Mouse (Mus musculus) left cerebral cortex, adult 9 months (tissue): ENCODE measurements around the gene Tex22.

ENCODE experiments used
- DNase-seq, 2 experiments: peaks; one replicate each; pipeline ENCODE4 v3.0.0; 2022; ENCODE audit warnings: low spot score in 2 of 2

Gene Tex22

DNA sequence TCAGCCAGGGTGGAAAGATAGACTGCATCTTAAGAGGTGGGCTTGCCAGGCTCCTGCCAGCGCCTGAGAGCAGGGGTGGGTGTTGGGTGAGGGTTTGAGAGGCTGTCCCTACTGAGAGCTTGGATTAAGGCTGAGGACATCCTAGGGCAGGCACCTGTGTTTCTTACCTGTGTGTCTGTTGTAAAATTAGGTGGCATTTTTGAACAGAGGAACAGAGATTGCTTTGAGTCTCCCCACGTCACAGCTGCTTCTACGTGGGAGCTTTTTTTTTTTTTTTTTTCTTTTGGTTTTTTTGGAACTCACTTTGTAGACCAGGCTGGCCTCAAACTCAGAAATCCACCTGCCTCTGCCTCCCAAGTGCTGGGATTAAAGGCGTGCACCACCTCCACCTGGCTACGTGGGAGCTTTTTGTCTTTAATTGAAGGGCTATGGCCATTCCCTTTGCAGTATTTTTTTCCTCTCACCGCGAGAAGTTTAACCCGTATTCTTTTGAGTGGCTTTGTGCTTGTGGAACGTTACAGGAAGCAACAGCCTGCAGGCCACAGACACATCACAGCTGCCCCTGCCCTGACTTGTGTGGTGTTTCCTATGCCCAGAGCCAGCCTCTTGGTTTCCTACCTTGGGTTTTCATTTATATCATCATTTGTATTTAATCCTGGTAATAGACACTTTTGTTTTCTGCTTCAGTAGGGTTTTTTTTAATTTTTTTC lies 27.1 kb downstream of the Tex22 start:
- no peak for DNase-seq

DNA sequence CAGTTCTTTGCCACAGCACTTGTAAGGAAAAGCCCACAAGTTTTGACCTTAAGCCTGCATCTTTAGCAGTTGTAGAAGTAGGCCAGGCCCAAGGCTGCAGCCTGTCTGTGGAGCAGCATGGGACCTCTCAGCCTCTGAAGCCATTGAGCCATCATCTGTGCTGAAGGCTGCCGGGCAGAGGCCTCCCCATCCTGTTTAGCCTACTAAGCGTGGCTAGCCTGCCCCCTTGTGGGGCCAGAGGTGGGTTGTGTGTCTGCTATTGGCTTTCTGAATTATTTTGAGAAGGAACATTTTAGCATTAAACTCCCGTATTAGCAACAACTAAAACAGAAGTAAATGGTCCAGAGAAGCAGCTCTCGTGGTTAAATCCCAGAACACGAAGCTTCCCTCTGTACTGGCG lies 28.2 kb downstream of the Tex22 start:
- DNase-seq = peak in 1 of 2 experiments; percentile 62

DNA sequence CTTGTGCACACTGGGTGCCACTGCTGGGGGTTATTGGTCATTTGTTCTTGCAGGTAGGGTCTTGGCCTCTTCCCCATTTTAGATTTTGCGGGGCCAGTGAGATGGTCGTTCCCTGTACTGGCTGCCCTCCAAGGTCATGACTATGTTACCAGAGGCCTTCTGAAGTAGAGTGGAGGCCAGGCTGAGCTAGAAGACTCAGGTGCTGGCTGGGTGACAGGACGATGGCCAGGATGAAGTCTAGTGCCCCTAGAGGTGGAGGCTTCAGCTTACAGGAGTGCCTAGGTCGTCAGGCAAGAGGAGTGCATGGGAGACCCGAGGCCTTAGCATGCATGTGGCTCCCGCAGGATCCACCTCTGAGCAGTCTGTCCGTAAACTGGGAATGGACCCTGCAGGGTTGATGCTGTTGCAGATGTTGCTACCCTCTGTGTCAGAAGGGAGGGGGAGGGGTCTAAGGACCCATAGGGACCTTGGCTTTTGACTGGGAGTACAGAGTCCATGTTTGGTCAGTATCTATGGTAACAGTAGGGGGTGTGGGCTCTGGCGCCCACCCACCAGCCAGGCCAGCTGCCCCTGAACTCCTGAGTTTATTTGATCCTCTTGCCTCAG lies 29.6 kb downstream of the Tex22 start:
- DNase-seq = no peak

DNA sequence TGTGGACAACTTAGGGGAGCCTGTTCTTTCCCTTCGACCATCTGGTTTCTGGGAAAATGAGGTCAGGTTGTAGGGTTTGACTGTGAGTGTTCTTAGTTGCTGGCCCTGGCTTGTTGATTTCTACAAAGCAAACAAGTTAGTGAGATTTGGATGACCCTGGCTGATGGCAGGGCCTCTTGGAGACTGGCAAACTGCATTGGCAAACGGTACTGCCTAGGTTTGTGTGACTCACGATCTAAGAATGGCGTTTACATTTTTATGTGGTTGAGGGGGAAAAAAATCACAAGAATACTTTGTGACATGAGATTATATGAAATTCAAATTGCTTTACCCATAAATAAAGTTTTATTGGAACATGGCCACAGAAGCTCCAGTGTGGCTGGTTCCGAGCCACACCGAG lies 32.1 kb downstream of the Tex22 start:
- DNase-seq = no peak

DNA sequence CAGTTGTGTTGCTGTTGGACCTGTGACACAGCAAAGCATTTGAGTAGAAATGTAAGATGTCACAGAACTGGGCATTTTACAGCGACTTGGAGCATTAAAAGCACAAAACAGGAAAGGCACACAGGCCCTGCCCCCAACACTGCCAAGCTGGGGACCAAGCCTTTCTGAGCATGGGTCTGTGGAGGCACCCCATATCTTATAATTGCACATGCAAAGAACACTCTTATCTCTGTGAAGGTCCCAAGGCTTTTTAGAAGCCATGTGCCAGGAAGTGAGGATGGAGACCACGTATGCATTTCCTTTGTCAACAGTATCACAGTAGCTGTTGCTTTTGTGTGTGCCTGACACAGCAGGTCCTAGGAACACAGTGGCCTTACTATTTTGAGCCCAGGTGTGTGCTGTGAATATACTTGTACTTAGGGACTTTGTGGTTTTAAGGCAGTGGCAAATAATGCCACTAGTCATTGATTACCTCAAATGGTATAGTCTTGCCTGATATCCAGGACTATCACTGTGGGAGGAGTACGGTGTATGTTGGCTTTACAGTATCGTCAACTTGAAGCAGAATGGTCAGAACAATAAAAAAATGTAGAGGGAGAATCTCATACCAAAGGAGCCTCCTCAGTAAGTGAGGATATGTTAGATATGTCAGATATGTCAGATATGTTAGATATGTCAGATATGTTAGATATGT lies 33.3 kb downstream of the Tex22 start:
- DNase-seq = no peak

DNA sequence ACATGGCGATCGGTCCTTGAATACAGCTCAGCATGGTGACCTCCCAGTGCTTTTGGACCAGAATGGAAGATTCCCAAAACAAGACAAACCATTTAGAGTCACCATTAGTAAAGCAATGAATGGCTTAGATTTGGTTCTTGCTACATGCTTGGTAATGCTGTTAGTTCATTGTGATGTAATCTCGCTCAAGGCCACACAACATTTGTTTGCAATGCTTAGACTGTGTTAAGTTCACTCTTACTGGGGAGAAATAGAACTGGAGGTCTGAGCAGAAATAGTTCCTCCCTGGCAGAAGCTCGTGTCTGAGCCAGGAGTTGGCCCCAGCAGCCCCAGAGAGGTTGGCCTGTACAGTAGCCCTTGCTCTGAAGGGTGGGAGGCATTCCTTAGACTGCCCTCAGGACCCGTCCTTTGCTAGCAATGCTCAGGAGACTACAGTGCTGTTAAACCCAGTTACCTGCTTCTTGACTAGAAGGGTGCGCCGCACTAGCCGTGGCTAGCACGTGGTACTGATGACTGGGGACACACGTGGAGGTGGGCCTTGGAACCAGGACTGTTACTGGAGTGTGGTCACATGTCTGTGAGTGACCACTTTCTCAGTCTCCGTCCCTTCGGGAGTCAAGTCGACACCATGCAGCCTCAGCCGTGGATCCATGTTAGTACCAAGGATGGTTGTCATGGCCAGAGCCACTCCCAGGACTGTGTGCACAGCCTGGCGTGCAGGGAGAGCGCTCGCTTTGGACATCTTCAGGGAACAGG lies 34.4 kb downstream of the Tex22 start:
- DNase-seq = no peak

DNA sequence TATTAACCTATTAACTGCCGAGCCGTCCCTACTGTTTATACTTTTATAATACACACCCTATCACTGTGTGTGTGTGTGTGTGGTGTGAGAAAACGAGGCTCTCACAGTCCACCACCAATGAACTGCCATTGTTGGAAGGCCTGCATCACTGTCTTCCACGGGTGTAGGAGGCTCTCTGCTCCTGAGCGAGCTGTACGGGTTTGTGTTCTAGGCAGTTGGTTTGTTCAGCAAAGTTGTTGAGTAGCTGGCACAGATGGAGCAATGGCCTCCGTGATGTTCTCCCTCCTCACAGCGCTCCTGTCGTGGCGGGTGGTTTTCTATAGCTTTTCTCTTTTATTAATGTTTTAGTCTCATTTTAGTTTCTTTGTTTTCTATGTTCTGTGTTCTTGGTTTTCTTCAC lies 35.5 kb downstream of the Tex22 start:
- DNase-seq = no peak

DNA sequence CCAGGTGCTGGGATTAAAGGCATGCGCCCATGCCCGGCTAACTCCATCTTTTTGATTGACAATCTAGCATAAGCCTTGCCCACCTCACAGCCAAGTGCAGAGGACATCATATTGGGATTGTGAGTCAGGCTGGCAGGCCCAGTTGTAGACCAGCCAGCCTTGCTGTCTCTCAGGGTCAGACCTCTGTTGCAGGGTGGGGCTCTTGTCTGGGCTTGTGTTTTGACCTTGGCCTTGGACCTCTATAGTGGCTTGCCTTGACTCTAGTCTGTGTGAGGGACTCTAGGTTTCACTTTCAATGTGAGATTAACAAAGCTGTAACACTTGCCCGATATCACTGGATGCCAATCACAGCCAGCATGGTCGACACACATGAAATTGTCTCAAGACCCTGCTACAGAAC lies 39.8 kb downstream of the Tex22 start:
- DNase-seq = no peak

DNA sequence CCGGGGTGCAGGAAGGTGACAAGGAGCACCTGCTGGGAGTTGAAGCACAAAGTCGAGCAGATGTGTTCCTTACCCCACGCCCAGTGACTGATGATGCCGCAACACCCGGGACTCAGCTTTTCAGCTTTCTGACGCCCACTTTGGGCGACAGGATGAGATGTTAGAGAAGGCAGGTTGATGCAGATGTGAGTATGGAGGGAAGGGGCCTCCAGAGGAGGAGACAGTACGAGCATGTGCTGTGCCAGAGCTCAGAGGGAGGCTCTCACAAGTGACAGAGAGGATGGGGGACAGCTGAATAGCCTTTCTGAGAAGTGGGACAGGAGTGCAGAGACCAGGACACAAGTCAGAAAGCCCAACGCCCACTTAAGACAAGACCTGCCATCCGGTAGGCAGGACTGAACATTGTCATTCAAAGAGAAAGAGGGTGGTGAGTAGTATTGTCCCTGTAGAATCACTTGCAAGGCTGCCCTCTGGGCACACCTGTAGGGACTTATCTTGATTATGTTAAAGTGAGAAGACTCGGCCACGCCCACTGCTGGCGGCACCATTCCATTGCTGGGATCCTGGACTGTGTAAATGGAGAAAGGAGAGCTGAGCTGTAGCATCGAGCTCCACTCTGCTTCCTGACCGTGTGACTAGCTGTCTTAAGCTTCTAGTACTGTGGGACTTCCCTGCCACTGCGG lies 40.7 kb downstream of the Tex22 start:
- no peak for DNase-seq

DNA sequence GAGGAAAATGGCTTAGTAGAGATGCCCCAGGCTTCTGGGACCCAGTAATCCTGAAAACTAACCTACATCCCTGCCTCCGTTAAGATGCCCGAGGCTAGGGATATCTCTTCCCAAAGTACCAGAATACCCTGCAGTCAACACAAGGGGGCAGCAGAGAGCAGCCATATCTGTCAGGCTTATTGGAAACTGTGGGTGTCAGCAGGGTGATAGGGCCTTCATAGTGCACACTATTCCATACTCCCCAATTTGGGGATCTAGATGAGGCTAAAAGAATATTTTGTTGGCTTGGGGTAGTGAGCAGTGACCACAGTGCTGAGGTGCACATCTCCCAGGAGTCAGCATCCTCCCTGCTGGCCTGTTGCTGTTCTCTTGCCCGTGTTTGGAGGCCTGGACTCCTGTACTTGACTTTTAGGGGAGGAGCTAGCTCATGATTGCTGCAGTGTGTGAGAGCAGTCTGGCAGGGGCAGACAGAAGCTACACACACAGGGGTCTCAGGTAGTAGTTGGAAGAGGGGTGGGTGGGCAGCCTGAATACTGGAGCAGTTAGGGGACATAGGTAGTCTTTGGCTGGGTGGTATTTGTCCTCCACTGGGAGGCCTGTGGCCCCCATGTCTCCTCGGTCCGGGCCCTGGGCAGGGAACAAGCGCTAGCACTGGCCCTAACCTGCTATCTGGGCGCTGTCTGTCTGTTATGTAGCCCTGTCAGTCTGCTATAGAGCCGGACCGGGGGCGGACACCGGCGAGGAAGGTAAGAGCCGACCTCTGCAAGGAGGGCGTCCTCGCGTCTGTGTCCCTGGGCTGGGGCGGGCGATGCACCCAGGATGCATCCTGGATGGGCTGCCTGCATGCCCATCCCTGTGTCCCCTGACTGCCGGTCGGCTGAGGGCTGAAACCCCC lies 45.5 kb downstream of the Tex22 start:
- peak in 1 of 2 experiments; percentile 82 for DNase-seq

DNA sequence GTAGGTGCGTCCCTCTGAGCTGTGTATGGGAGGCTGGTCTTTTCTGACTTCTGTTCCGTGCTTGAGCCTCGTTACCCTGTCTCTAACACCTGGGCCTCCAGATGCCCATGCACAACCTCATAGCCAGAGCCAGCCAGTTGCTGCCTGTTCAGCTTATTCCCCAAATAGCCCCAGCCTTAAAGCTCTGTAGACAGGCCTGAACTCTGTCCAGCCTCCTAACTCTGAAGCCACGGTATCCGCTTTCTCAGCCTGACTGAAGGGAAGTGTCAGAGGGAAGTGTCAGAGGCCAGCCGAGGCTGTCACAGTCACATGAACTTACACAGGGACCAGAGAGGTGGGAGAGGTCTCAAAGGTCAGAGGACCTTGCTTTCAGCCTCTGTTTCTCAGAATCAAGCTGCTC lies 50.4 kb downstream of the Tex22 start:
- no peak for DNase-seq

DNA sequence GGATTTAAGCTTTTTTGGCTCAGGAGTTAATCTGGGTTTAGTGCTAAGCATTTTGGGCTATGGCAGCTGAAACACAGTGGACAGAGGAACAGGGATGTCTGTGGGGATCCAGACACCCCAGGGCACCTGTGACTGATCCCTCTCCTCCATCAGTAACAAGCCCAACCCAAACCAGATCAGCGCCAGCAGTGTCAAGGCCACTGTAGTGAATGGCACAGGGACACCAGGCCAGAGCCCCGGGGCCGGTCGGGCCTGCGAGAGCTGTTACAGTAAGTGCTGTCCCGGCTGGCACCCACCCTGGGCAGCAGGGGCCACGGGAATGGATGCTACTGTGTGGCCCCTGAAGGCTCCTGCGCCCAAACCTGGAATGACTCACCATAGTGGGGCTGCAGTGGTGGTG lies 56.4 kb downstream of the Tex22 start:
- no peak for DNase-seq

DNA sequence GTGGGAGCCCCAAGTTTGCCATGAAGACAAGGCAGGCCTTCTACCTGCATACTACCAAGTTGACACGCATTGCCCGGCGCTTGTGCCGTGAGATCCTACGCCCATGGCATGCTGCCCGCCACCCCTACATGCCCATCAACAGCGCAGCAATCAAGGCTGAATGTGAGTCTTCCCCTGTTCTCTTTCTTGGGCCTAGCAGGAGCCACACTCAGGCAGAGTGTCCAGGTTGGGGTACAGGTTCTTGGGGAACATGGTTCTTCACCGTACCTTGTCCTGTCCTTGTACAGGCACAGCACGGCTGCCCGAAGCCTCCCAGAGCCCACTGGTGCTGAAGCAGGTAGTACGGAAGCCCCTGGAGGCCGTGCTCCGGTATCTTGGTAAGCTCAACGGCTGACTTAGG lies 57.3 kb downstream of the Tex22 start:
- no peak for DNase-seq

DNA sequence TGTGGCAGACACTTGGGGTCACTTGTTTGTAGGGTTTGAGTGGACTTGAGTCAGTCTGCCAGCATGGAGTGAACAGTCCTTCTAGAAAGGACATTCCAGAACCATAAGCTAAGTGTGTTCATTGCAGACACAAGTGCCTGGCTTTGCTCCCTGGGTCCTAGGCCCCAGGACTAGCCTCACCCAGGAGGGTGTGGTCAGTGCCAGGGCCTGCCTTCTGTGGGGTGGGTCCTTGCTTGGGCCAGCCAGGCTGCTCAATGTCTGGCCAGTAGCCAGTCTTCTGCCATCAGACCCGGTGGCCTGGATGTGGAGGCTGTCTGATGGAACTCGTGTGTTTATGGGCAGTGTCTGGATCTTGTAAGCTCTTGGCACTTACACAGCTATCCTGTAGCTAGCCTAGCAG lies 58.3 kb downstream of the Tex22 start:
- DNase-seq = no peak

DNA sequence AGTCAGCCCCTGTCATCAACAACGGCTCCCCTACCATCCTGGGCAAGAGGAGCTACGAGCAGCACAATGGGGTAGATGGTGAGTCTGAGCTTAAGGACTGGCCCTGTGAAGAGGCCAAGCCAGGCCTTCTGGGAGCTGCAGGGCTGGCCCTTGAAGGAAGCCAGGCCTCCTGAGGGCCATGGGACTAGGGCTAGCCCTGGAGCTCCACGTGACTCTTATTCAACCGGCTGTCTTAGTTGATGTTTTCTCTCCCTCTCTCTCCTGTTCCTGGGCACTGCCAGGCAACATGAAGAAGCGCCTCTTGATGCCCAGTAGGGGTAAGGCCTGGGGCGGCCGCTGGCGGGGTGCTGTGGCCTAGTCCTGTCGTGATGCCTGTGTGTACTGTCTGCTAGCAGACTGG lies 59.0 kb downstream of the Tex22 start:
- DNase-seq = no peak

DNA sequence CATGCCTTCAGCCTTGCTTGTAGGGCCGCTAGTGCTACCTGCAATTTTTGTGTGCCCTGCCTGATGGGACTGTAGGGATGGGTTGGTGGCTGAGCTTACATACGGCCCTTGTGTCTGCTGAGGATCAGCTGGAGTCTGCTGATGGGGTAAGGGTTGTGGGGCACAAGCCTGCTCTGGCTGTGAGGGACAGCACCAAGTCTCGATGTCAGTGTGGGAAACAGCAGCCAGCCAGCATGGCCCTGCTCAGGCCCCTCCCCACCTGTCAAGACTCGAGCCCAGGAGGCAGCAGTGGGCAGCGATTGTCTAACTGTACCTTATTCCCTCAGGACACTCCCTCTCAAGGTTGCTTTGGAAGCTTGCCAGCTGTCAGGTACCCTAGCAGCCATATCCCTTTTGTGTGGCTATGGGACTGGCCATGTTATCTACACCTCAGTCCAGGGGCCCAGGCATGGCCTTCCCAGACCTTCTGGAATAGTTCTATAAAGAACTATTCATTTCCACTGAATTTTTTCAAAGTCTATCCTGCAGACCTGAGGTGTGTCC lies 59.6 kb downstream of the Tex22 start:
- DNase-seq = no peak

DNA sequence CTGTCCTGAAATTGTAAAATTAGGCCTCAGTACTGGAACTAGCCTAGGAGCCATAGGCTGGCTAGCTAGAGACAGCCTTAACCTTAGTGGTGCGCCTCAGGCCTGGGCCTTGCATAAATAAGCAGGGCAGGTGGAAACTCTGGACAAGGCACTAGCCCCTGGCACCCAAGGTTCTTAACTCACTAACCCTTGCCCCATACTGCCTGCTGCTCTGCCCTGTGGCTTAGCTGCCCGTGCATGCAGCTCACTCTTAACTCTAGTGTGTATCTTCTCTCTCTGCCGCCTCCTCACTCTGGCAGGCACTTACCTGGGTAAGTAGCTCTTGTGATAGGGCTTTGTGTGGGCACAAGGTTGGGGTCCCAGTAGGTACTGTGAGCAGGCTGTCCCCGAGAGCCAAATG lies 60.2 kb downstream of the Tex22 start:
- no peak for DNase-seq

DNA sequence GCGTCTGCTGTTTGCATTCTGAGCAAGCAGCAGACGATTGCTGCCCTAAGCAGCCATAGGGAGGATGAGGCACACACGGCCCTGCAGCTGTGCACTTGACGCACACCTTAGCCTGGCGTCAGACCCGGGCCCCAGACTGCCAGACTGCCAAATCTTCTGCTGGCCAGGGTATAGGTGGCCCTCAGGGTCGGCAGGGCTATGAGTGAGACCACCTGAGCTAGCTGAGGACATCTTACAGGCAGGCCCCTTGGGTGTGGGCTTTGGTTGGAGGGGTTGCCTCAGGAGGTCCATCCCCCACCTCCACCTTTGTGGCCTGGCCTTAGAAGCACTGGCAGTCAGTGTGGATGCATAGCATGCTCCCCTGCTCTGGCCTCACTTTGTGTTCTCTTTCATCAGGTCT lies 61.1 kb downstream of the Tex22 start:
- no peak for DNase-seq

DNA sequence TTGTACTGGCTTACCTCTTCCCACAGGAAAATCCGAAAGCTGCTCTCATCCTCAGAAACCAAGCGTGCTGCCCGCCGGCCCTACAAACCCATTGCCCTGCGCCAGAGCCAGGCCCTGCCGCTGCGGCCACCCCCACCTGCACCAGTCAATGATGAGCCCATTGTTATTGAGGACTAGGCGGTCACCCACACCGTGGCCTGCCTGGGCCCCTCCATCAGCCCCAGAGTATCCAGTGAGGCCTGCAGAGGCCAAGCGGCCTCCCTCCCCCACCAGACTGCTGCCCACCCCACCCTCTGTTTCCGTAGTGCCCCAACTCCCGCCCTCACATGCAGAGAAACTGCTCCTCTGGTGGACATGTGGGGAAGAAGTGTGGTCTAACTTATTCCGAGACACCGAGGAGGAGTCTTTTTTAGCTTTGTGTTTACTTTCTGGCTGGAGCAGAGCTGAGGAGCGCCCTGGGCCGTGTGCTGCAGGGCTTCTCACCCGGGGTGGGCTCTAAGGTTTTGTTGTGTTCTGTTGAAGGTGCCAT lies 62.3 kb downstream of the Tex22 start:
- DNase-seq = no peak
